Mouse (Mus musculus): ENCODE results near the gene Bcl6b.

Gene Bcl6b

DNA sequence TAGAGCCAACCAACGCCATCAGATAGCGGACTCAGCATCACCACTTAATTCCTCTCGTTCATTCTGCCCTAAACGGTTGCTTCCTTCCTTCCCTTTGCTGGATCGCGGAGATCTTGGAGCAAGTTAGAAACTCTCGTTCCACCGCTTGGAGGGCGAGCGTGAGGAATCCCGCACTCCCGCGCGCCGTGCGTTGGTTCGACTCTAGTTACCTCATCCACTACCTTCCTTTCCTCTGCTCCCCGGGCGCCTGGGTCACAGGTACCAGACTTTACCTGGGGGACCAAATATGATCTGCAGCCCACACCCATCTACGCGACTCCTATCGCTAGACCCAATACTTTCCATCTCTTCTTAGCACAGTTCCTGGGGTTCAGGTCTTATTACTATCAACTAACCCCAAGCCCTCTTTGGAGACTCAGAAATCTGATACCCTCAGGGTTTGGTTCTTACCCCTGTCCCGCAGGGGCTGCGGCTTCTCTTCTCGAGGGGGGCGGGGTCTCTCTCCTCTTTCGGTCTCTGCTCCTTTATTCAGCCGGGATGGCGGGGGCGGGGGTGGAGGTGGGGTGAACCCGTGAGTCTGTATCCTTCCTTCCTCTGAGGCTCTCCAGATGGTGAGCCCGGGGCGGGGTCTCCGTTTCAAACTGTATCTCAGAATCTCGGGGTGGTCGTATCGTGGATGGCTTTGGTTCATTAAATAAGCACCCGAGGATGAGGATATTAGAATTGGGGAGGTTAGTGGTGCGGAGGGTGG, at the start of gene Bcl6b:
TSS of gene Bcl6b (minus strand) at position 539 of the 751 bp plus-strand sequence.
- DNase-seq: no peak

DNA sequence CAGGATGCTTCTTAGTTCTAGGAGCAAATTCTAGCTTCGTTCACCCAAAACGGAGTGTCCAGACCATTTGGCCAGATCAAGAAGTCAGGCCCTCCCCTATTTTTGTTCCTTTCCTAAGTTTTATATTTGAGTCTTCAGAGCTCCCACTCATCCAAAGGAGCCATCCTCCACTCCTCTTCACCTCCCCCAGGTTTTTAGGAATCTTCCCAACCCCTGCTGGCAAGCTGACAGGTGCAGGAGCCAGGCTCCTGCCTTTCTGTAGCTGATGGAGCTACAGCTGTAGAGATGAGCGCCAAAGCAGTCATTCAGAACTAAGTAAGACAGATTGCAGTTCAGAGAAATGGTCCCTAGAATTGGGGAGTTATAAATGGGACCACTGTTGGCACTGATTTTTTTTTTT, 49.4 kb upstream of the Bcl6b start:
- no peak for DNase-seq

DNA sequence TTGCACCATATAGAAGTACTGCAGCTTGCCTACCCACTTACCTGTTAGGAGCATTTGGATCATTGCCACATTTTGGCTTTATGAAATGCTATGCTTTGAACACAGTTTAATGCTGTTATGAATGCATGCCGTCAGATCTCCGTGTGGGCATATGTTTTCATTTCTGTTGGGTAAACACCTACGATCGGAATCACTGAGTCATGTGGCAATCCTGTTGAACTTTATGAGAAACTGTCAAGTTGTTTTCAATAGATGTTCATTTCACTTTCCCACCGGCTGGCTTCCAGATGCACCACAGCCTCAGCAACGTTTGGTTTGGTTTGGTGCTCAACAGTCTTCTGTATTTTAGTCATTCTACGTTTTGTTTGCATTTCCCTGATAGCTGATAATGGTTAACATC, 42.0 kb upstream of the Bcl6b start:
- DNase-seq: no peak

DNA sequence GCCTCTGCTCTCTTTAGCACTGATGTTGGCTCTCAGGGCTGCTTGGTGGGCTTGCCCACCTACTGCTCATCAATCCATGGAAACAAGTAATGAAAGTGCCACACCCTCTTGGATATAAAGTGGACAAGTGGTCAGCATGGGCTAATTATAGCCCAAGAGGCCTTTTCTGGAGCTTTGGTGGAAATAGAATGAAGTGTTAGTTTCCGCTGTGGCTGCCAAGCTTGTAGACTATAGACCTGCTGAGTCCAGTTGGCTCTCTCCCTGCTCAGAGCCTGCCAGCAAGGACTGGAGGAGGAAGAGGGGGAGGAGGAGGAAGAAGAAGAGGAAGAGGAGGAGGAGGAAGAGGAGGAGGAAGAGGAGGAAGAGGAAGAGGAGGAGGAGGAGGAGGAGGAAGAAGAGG, 36.8 kb upstream of the Bcl6b start:
- DNase-seq: no peak

DNA sequence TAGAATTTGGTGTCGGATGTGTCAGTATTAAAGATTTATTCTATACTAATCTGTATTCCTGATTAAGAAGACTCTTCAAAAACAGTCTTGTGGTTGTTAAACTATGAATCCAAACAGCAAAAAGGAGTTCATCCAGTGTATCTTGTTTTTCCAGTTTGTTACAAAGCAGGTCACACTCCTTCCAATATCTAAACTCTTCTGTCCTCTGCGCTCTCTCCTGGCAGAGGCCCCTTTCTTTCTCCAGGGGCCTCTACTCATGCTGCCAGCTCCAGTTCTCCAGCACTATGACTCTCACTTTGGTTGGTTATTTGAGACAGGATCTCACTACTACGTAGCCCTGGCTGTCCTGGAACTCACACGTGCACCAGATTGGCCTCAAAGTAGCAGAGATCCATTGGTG, 36.2 kb upstream of the Bcl6b start:
- no peak for DNase-seq

DNA sequence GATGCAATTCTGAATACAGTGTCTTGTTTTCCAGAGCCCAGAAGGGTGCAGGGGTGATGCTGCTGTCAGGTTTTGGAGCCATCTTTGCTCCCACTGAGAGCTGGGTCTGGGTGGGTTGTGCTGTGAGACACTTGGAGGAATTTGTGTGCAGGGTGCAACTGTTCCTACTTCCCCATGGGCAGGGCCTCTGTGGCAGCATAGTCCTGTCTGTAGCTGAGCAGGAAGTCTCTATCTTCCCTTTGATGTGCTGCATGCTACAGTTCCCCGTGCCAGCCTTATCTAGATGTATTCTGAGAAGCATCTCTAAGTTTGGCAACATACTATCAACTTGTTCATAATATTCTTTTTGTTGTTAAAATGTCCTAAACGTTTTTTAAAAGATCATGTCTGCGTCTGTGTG, 35.7 kb upstream of the Bcl6b start:
- DNase-seq: no peak

DNA sequence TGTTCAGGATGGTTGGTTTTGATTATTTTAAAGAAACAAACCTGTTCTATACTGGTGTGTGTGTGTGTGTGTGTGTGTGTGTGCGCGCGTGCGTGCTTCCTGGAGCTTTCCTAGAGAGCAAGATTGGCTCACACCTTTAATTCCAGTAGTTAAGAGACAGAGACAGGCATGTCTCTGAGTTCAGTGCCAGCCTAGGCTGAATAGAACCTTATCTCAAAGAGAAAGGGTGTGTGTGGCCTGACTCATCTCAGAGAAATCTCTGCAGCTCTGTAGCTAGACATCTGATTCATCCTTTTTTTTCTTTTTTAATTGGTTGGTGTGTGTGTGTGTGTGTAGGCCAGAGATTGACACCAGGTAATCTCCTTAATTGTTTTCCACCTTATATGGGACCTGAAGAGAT, 29.4 kb upstream of the Bcl6b start:
- DNase-seq: no peak

DNA sequence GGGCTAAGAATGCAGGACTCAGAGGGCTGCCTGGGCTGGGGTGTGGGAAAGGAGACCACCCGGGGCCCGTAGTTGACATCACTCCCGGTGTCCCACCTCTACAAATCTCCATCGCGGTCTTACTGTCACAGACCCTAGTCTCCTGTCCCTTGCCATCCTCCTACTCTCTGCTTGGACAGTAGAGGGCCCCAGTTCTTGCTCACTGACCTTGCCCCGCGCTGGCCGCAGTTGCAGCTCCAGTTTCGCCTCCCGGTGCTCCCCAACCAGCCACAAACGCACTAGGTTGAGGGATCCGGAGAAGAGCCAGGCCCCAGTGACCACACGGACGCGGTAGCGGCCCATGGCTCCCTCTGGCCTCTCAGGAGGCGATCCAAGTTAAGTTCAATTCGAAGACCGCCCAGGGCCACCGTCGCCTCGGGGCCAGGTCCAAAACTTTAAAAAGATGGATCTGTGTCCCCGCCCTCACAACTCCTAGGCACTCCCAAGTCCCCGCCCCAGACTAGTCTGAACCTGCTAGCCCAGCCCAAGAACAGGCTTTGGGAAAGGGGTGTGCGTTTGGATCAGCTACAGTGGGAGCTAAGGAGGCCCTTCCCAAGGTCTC, 25.4 kb upstream of the Bcl6b start, which contains the start of gene Alox12:
TSS of gene Alox12 (minus strand) at position 423 of the 601 bp plus-strand sequence.
- no peak for DNase-seq

DNA sequence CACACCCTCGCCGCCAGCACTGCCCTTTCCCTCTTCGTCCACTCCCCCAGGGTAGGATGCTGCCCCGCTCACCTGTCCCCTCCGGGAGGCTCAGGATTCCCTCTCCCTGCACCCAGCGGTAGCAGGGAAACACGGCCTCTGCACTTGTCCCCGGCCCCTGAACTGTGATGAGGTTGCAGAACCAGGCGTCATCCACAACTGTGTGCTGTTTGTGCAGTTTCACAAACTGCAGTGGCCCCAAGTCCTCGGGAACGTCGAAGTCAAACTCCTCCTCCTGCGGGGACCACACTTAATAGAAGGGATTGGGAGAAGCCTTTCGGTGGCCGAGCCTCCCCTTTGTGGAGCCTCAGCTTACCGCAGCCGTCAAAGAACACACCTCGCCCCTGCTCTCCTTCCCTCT, 24.7 kb upstream of the Bcl6b start:
- no peak for DNase-seq

DNA sequence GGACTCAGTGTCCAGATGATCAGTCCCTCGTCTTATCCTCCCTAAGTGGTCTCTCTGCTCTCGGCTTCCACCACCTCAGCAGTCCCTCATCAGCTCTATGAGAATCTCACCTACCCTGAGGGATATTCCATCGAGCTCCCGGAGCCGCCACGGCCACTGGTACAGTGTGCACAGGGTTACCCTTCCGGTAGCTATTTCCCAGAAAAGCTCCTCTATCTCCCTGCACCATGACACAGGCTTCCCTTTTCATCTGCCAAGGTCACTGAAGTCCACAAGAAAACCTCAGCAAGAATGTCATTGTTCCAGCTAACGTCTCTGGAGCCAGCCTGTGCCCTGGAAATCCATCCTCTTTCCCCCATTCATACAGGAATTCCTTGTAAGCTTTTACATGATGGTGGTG, 22.3 kb upstream of the Bcl6b start:
- DNase-seq: no peak

DNA sequence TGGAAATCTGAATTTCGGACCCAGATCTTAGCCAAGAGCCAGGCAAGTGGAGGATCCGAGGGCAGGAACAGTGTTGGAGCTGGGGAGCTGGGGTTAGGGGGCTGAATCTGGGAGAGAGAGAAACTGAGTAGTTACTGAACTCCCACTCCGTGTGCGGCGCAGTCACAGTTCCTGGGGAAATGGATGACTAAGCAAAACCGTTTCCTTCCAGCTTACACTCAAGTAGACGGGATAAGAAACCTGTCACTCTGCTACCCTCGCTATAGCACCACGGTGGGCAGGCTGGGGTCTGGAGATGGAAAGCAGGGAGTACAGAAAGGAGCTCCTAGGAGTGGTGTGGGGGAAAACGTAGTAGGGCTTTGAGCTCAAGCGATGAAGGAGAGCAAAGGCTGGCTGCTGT, 20.6 kb upstream of the Bcl6b start:
- no peak for DNase-seq

DNA sequence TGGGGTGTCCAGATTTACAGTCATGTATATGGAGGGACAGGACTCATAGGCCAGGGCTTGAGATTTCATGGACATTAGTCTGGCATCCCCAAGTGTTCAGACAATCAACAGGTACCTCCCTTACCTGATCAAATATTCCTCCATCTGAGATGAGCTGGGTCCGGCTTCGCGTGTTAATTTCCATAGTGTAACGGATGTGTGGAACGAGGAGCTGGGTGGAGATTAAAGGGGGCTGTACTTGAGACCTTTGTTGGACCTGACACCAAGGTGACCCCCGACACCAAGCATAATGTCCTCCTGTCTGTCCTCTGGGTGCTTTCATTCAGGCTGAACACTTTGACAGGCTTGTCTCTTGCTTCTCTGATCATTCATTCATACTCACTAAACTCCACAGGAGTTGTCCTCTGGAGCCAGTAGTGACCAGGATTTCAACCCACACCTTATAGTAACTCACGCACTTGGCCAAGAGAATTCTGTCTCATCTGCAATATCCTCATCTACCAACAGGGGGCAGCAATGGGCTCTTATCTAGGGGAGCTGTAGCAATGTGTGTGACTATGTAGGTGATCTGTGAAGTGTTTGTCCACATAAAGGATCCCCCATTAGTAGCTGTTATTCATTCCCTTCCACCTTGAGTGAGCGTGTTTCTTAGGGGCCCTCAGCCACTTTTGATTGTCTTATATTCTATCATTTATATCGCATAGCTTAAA, 17.7 kb upstream of the Bcl6b start:
- DNase-seq: peak; percentile 58

DNA sequence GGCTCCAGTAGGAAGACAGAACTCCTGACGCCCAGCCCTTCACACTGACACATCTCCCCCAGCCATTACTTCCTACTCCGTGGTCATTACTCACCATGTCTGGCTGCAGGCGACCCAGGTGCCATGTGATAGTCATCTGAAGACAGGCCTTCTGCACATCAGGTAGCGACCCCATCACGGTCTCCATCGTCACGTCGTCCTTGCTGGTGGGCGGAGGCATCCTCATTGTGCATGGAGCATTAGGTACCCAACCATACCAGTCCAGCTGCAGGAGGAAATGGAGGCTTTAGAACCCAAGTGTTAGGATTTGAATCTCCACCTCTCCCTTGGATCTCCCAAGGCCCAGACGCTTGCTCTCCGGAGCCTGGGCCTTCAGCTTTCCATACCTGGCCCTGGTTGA, 13.0 kb upstream of the Bcl6b start:
- no peak for DNase-seq

DNA sequence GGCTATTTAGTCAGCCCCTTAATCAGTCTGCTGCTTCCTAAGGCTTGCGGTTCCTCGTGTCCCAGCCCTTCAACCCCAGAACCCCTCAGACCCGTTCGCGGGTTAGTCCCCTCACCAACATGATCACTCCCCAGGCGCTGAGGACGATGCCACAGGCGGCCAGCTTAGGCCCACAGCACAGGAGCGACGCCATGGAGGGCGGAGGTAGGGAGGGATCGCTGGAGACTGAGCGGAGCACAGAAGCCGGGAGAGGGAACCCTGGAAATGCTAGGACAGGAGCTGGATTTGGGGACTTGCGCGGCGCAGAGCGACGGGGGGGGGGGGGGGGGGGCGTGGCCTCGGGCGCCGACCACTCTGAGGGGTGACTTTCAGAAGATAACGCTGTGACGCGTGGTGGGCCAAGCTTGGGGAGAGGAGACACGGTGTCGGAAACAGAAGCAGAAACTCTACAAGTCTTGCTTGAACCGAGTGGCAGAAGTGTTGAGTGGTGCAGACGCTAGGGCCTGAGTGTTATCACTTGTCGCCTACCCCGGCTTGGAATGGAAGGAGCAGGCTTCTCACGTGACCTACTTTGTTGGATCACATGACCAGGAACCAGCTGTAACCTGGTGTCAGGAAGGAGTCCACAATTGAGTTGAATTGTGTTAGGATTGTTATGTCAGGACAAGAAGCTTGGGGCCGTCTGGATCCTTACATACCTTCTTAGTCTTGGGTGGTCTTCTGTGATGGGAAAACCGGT, 10.1 kb upstream of the Bcl6b start, which contains the start of the genes Gm21988 and Rnasek:
TSS of gene Gm21988 (minus strand) at position 290 of the 739 bp plus-strand sequence.
TSS of gene Rnasek (minus strand) at position 302 of the 739 bp plus-strand sequence.
- DNase-seq: peak; percentile 70

DNA sequence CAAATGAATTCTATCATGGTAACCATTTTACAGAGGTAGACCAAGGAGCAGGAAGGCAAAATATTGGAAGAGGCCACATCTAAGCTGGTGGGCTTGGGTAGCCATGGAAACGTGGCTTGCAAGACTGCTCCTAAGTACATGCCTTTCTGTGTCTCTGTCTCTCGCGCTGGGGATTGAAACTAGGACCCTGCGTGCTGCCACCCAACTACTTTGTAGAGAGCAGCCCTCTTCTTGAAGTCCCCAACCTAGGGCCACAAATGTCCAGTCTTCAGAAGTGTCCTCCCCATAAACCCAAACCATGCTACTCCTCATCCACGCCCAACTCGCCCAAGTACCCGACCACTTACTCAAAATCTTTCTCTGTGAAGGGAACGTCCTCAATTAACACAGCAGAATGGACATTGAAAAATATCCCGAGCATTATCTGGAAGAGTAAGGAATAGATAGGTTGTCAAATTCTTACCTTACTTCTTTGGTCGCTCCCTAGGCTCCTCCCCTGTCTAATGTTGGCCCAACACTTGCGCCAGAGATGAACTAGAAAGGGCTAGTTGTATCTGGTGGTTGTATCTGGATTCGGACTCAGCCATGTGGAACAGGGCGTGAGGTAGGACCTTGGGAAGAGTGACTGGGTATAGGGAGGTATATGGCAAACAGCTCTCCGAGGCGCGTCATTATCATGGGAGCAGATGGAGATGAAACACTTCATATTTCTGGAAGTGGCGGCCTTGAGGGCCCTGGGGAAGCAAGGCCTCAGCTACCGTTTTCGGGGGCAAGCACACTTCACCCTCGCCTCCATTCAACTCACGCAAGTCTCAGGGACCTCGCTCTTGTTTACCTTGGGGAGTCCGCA, 9.2 kb upstream of the Bcl6b start:
- DNase-seq: no peak

DNA sequence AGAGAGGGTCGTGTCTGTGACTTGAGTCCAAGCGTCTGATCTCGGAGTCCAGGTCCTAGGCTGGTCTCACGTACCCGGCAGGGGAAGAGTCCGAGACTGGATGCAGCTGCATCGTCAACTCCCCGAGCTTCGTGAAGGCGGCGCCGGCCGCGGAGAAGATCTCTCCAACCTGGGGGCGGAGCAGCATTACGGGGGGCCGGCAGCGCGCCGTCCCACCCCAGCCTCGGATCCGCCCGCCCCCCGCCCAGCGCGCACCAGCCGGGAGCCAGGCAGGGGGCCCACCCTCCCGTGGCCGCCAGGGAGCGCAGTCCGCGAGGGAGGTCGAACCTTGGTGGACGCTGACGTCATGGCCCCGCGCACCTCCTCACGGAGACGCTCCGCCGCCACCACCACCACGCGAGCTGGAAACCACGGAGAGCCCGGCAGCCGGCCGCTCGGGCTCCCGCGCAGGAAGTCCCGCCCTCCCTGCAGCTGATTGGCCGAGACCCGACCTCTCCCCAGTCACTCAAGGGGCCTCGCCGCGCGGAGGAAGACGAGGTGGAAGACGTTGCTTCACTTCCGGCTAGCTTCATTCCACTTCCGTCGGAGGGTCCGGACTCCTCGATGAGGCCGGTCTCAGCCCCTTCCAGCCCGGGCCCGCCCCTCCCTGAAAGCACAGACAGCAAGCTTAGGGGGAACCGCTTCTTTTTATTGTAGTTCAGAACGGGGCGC, 8.0 kb upstream of the Bcl6b start, which contains the start of gene 0610010K14Rik:
TSS of gene 0610010K14Rik (minus strand) at position 458 of the 711 bp plus-strand sequence.
- peak; percentile 98 for DNase-seq

DNA sequence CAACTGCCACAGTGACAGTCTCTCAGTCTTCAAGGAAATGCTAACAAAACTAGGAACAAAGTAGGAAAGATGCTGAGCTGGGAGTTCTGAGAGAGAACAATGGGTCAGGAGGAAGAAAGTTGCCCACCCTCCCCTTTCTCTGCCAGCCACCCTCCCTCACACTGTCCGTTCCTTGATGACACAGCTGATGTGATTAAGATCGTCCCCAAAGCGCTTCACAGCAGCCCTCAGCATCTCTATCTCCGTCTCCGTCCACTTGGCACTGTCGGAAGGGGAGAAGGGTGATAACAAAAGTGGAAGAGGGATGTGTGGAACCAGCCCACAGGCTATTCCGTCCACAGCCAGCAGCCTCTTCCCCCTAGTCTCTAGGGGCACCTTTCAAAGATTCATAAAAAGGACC, 7.1 kb upstream of the Bcl6b start:
- no peak for DNase-seq

DNA sequence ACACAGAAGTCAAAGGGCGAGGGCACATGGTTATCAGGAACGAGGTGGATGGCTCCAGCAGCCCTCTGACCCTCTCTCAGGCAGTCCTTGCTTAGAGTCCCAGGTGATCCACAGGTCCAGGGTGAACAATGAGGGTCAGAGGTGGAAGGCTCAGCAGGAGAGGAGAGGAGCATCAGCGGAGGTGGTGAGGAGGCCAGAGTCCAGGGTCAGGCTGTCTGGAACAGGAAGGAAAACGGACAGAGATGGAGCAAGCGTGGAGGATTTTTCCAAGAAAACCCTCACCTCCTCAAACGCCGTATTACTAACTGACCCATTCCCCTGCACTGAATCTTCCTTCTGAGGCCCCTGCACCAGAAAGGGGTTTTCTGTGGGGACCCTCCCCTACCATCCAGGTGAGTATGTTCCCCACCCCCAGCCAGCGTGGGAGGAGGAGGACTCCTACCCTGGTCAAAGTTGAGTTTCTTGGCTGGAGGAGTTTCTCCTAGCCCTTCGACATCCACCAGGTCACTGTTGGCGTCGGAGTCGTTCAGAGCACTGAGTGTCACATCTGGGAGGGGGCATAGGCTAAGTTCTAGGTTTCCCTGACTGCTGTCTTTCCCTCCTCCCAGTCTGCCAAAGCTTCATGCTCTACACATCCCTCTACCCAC, 5.8 kb upstream of the Bcl6b start:
- no peak for DNase-seq

DNA sequence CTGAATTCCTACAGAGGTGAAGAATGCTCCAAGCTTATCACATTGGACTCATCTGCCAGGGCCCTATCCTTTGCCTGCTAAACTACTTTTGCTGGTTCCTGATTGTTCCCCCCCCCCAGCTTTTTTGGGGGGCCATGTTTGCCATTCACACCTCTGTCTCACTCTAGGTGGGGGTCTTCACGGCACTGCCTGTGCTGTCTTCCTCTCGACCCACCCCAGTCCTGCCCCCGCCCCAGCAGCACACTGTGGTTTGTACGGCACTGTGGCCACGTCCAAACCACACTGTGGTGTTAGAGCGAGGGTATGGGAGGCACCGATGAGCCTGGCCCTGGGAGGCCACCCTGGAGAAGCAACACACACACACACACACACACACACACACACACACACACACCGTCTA, 4.9 kb upstream of the Bcl6b start:
- no peak for DNase-seq

DNA sequence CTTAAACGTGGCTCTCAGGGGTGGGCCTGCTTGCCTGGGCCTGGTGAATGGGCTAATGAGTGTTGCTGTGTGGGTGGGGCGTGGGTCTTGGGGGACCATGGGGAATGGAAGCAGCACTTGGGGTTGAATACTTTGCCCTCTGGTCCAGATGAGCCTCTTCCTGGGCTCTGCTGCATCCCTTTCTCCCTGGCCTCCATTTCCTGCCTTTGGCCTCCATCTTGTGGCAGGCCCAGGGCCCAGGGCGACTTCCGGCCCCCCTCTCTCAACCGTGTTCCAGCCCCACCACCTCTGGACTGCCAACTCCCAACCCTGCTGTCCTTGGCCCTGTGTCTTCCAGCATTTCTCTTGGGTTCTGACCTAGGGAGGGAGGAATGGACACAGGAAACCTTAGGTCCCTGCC, 4.4 kb upstream of the Bcl6b start:
- no peak for DNase-seq

DNA sequence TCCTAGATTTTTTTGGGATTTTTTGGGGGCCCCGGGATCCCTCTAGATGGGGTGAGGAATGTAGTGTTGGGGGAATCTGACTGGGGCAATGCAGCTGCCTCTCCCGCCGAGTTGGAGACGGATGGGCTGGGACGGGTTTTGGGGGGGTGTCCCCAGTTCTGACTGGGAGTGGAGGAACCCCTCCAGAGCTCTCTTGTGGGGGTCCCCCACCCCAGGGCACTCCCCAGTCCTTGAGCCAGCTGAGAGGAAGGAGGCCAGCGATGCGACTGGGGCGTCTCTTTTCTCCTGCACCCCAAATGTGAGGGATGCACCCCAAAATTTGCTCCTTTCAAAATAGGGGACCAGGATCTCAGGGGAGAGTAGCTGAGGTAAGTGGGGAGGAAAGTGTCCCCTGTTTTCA, 3.4 kb upstream of the Bcl6b start:
- DNase-seq: no peak
